Mouse (Mus musculus) frontal cortex, adult (tissue): Measurements from ENCODE around the gene Oas2.
"Not testable (repeated sequence)": the region's sequence is repeated elsewhere in the genome, so short reads cannot be mapped to it uniquely, and the experiment has no call there.

Experiments
- ATAC-seq: cut with Nextera tagmentation; 2 replicates; pipeline ENCODE4 v1.9.2; 2017; ENCODE audit warnings: mild to moderate bottlenecking, moderate library complexity, mixed read lengths; ENCODE audit not compliant: low TSS enrichment

The Oas2 gene

DNA sequence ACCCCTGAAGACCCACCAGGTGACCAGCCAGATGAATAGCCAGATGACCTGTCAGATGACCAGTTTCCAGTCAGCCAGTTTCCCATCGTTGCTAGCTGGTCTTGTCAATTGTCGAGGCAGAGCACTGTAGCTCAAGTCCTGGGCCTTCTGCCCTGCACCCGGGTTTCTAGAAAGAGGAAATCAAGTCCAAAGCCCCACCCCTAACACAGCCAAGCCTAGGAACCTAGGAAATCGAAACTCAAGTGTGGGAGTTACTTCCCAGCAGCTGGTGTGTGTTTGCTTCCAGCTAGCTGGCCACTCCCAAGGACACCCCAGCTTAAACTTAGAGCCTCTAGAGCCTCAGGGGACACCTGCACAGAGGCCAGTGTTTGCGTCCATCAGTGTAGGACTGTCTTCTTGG lies at the start of gene Oas2:
Oas2 (minus strand) TSS at position 166 of the 400 bp plus-strand sequence.
- no peak for ATAC-seq

DNA sequence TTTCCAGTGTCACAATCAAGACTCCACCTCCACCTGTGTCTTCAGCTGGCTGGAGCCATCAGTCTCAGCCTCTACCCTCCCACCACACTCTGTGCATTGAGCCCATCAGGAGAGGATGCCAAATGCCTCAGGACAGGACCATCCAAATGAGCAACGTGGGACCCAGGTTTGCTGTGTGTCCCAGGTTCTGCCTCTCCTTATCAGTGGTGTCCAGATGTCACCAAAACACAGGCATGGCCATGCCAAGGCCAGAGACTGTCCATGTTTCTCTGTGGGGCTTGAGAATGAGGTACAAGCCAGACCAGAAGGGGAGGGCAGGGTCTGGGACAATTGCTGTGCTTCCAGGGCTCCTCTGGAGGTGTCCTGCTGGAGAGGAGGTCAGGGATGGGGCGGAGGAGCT lies 49.3 kb upstream of the Oas2 start:
- ATAC-seq, result not testable (repeated sequence)

DNA sequence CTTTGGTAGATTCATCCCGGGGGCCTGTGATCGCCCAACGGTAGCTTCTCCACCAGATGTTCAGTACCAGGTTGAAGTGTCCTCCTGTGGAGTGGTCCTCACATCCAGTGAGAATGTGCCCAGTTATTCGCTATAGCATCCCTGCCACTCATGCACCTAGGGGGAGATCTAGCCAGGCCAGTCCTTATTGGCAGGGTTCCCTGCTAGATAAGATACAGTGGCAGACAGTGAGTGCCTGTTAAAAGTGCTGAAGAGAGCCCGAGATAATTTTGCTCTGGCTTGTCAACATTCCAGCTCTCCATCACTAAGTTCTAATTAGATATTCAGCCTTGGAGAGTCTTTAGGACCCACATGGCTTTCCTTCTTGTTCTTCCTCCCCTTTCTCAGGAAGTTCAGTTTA lies 48.5 kb upstream of the Oas2 start:
- not testable (repeated sequence) for ATAC-seq

DNA sequence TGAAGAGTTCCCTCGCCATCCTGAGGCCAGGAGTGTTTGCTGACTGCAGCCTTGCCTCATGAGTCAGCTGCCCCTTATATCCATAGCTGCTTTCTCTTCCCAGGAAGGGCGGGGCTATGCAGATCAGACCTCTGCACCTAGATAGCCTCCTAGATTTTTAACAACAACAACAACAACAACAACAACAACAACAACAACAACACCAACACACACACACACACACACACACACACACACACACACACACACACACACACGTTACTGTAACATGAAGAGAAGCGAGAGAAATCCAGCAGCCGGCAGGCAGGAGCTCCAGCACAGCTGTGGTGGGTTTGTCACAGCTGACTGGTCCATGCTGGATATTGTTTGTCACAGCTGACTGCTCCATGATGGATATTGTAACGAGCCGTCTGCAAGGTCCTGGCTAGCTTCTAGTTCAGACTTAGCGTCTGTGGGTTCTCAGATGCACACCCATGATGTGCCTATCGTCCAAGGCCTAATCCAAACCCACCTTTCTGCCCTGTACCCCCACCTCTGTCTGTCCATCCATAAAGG lies 45.9 kb upstream of the Oas2 start, which contains the start of gene Oas1e:
Oas1e (minus strand) TSS at position 51 of the 555 bp plus-strand sequence.
- not testable (repeated sequence) for ATAC-seq

DNA sequence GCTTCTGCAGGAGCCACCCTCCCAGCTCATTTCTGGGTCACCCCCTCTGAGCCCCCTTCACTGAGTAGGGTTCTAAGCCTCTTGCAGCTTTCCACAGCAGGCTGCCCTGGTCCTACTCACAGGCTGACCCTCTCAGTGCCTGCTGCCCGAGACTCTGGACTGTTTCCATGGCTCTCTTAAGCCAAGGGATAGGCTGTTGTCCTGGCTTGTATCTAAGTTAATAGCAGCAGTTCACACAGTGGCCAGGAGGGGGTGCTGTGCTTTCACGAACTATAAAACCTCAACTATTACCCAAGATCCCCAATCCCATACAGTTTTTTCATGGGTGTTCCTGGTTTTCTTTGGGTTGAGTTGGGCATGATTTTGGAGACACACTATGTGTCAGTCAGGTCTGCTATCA lies 43.4 kb upstream of the Oas2 start:
- no peak for ATAC-seq

DNA sequence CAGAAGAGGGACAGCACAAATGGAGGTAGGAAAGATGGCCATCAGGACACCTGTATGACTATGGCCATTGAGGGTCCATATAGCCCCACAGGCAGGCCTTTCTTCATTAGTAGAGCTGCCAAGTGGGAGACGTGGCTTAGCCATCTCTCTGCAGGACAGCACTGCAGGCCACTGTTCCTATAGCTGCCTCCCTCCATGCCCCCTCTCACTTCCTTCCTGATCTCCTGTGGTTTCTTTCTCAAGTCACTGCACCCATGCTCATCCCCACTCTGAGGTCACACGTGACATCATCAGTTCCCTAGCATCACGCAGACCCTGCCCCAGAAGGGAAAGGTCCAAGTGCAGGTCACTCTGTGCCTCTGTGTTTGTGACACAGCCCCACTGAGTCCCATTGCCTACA lies 37.4 kb upstream of the Oas2 start:
- ATAC-seq, result no peak

DNA sequence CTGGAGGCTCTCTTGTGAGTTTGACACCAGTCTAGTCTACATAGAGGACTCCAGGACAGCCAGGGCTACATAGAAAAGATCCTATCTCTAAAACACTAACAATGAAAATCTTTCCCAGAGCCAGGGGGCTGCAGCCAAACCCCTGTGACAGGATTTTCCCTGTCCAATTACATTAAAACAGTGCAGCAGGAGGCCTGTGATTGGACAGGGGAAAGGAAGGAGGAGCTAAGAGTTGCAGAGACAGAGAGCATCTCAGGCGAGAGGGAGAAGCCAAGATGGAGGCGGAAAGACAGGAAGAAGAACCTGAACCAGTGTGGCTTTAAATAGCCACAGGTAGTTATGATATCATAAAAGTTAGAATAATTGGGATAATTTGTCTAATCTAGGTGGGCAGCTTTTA lies 32.8 kb upstream of the Oas2 start:
- no peak for ATAC-seq

DNA sequence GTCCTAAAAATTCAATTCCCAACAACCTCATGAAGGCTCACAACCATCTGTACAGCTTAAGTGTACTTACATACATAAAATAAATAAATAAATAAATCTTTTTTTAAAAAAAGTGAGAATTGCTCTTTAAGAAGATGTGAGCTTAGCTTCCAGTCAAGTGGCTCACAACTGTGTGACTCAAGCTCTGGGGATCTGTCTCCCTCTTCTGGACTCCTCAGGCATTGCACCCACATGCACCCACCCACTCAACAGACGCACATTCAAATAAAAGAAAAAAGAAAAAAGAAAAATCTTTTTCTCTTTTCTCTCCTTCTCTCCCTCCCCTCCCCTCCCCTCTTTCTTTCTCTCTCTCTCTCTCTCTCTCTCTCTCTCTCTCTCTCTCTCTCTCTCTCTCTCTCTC lies 32.0 kb upstream of the Oas2 start:
- ATAC-seq, result no peak

DNA sequence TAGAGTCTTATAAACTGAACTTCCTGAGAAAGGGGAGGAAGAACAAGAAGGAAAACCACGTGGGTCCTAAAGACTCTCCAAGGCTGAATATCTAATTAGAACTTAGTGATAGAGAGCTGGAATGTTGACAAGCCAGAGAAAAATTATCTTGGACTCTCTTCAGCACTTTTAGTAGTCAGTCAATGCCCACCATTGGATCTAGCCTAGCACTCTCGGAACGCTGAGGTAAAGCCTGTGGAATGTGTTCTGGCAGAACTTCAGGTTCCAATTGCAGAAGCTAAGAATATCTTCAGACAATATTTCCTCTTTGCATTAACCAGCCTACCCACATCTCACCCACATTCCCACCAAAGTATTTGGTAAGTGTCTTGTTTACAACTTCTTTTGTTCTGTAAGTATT lies 30.3 kb upstream of the Oas2 start:
- no peak for ATAC-seq

DNA sequence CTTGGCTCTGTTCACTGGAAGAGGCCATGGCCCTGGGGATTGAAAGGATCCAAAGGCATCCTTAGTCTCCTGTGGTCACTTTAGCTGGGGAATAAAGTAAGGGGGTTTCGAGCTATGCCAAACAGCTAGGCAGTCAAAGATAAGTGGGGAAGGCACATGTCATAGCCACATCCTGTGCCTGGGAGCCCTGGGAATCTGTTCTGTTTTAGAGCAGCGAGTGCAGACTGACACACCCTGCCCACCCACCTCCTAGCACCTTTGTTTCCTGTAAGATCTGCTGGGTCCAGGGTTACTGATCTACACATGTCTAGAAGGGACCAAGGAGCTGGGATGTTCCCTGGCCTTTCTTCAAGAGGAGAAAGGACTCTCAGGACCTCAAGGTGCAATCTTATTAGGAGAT lies 29.3 kb upstream of the Oas2 start:
- no peak for ATAC-seq

DNA sequence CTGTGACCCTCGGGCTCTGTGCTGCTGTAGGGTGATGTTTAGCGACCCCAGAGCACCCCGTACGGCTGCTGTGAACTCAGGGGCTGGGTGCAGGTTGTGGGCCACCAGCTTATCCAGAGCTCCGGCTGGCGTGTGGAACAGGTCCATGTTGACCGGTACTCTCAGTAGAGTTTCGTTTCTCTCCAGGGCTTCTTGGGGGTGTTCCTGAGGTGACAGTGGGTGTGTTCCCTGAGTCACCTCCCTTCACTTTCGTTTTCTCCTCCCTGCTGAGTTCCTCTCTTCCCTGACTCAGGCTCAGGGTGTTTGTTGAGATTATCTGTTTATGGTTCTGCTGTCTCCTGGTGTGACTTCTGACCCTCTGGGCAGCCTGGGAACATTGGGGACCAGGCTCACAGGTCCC lies 27.8 kb upstream of the Oas2 start, which contains the start of gene Oas3:
Oas3 (minus strand) TSS at position 184 of the 400 bp plus-strand sequence.
- no peak for ATAC-seq

DNA sequence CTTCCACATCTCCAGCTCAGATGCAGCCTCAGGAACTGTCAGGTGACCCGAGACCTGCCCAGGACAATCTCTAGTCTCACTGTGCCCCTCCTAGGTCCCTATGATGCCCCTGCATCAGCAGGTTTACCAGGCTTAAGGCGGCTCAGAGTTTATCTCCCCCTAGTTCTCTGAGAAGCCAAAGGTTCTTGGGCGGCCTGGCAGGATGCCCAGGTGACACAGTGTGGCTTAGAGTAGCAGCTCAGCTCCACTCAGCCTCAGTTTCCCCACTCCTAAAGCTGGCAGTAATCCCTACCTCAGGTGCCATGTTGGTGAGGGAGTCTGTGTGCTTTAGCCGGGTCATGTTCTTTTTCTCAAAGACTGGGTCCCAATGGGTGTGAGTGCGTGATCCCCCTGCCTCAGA lies 27.1 kb upstream of the Oas2 start:
- ATAC-seq, result no peak

DNA sequence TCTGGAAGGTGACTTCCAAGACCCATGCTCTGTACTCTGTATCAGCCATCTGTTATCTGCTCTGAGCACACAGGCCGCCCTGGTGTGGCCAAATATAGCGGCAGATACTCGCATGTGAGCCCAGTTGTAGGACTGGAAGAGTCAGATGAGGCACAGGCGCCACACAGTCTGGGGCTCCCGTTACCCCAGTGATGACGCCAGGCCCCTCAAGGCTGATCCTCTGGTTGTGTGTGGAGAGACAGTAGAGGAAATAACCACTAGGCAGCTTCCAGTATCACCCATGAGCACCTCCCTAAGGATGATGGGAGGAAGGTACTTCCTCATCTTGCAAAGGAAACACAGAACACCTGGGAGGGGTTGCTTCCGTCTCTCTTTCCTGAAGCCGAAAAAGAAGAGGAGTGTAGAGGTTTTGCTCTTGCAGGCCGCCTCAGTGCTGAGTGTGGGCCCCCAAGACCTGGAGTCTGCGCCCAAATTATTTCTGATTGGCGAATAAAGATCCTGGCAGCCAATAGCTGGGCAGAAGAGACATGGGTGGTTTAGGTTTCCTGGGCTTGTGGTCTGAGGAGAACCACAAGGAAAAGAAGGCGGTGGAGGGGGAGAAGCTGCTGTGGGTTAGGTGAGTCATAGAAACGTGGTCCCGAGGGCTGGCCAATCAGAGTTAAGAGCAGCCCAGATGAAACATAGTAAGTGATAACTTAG lies 25.8 kb upstream of the Oas2 start:
- ATAC-seq, result no peak

DNA sequence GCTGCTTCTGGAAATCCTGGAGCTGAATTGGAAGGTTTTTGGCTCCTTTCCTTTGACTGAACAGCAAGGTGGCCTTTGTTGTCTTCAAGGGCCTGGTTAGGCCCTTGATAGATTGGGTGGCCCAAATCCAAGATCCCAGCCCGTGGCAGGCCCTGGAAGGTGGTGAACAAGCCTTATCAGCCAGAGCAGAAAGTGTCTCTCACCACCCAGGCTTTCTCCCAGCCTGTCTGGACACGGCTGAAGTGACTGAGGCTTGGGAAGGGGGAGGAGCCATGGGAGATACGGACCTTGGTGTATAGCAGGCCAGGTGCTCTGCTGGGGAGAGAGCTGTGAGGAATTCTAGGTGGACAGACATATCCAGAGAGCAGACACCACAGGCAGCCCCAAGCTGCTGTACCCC lies 19.7 kb upstream of the Oas2 start:
- ATAC-seq, result no peak

DNA sequence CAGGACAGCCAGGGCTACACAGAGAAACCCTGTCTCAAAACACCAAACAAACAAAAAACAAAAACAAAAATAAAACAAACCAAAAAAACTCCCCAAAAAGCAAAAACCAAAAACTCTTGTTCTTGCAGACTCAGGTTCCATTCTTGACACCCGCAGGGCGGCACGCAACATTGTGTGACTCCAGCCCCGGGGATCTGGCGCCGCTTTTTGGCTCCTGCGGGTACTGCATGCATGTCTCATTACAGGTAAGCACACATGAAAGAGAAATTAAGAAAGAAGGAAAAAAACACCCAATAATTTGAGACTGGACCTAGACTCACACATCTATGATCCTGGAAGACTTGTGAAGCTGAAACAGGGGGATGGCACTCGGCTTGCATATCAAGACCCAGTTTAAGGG lies 15.4 kb upstream of the Oas2 start:
- ATAC-seq, result no peak

DNA sequence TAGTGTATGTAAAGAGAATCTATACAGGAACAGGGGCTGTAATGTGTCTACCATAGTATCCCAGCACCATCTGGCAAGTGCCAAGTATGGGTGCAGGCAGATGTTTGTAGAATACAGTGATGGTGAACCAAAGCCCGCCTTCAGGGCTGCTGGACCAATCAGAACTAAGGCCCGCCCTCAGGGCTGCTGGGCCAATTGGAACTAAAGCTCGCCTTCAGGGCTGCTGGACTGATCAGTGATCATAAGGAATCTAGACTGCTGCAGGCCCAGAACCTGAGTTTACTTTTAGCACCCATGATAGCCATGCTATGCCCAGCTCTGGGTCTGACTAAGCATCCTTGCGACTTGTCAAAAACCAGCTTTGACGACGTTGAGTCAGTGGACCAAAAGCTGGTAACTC lies 12.2 kb upstream of the Oas2 start:
- ATAC-seq, result no peak

DNA sequence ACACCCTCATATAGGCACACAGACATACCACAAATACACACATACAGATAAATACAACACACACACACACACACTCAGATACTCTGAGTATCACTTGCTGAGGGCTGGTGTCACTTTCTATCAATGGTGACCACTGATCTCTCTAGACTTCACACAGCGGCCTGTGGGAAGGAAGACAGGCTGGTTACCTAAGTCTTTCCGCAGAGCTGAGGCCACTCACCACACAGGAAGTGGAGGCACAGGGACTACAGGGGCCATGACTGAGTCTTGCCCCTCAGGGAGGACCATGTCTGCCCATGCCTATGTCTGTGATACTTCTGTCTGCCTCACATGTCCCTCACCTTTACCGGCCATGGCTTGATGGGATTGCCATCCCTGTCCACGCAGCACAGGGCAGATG lies 4.6 kb upstream of the Oas2 start:
- no peak for ATAC-seq

DNA sequence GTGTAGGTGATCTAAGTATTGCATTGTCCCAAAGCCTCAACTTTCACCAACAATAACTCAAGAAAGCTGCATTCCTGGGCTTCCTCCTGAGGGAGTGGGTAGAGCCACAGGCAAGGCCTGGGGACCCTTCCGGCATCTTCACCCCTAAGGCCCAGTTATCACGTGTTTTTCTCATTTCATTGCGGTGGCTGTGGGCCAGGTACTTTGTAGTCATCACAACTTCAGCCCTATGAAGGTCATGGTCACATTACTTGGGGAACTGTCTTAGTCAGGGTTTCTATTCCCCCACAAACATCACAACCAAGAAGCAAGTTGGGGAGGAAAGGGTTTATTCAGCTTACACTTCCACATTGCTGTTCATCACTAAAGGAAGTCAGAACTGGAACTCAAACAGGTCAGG lies 3.1 kb upstream of the Oas2 start:
- no peak for ATAC-seq

DNA sequence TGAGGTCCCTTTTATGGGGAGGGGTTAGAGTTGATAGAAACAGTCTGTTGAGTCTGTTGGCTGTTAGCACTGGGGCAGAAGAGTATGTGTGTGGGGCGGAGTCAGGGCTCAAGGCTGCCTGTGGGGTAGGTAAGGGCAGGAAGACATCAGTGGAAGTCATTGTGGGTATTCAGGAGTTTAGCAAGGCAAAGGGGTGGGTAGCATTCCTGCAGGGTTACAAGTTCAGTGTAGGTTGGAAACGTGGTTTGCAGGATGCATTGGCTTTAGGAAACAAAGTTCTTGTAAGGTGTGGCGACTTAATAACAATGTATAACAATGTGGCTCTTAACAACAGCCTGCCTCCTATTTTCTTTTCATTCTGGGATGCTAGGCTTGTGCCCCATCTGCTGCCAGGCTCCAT lies 1.6 kb upstream of the Oas2 start:
- ATAC-seq, result no peak

DNA sequence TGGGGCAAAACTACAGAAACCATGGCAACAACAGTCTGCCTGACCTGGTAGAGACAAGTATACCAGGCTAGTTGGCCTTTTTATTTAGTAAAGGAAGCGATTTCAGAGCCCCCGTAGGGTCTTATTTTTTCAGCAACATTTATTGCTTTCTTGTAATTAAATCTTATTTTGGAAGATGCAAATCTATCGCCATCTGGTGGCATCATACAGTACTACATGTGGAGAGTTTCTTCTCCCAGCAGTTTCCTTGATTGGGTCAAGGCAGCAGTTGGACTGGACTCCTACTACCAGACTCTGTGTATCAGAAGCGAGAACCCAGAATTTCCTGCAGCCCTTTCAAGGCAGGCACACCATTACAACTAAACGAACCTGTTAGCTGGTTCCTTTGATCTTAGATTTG lies 3.2 kb downstream of the Oas2 start:
- no peak for ATAC-seq

DNA sequence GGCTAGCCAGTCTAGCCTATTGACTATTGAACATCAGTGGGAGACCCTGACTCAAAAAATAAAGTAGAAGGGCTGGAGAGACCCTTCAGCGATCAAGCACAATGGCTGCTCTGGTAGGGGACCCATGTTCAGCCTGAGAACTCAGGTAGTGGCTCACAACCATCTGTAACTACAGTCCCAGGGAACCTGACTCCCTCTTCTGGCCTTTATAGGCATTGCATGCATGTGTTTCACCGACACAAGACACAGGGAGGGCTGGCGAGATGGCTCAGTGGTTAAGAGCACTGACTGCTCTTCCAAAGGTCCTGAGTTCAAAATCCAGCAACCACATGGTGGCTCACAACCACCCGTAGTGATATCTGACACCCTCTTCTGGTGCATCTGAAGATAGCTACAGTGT lies 7.5 kb downstream of the Oas2 start:
- ATAC-seq, result no peak

DNA sequence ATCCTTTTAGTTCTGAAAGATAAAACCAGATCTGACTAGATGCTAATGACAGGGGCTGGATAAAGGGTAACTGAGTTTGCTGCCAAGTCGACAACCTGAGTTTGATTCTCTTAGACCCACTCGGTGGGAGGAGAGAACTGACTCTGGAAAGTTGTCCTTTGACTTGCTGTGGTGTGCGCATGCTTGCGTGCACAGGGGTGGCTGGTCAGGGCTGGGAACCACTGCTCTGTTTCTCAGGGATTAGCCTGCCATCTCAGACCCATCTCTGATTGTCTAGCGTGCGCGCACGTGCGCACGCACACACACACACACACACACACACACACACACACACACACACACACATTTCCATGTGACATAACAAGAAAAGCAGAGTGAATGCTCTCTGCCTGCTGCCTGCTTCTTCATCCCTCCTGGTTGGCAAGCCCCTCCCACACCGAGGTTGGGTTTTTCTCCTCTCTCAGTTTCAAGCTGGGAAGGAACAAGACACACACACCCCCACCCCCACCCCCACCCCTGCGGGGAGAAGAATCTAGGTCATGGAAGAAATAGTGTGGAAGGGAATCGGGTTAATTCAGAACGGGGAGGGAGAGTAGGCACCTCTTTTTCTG lies 15.2 kb downstream of the Oas2 start:
- peak; percentile 47; the same call in 1 of the 2 replicates for ATAC-seq

DNA sequence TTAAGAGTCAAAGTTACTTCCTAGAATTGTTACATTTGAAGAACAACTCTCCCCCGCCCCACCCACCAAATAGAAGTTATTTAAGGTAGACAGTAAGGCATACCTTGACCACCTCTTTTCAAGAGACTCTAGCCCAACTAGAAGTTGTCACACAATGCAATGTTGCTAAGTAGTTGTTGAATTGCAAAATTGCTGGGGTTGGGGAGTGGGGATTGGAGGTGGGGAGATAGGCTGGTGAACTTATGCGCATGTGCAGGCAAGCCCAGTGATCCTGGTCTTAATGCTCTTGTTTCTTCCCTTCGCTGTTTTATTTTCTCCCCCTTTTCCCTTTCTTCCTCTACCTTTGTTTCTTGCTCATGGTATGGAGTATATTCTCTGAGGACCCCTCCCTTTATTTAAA lies 16.0 kb downstream of the Oas2 start:
- ATAC-seq, result no peak
